12 mouse cellular contexts compared by ENCODE assay signal in genomic region chr13:92589255-92589654, GRCm38 (mm10). TPM values are rescaled to one million over a fixed set of nuclear protein-coding genes. Genes with fewer than 3 reads are reported as not detected.
DNase-seq lines count a peak whose midpoint lies in the region; ATAC-seq and TF ChIP-seq lines count a peak whose summit lies in the region.
"Had no signal": no experiment of that assay in that cellular context is flagged by ENCODE, and none has a peak within 500 bp of the region (broad histone marks: within the 10 kb centered on the region; RNA-seq: fewer than 3 reads in every experiment).

No protein-coding gene starts in this region.

- H3K27me3 ChIP-seq in midbrain, embryonic 11.5 days (ENCODE audit: control insufficient read depth, insufficient read depth, low read length) = no peaks in the 10 kb centered on the region
- H3K27me3 ChIP-seq in midbrain, postnatal 0 days (ENCODE audit: insufficient read depth, low read length) = no peaks in the 10 kb centered on the region
- H3K27me3 ChIP-seq in liver, adult 2 months (ENCODE audit: control insufficient read depth, insufficient read depth, low read length) = no peaks in the 10 kb centered on the region
- H3K27me3 ChIP-seq: midbrain, embryonic 12.5 days had no signal

- DNase-seq in heart, adult 8-10 months (ENCODE audit: low spot score) = peak; percentile 13
- DNase-seq in heart, postnatal 4 days = no peak
- DNase-seq in midbrain, embryonic 11.5 days (ENCODE audit: low spot score, missing footprints) = peak; percentile 62
- DNase-seq in midbrain, postnatal 0 days (ENCODE audit: low spot score) = no peak
- peak; percentile 83 for DNase-seq in liver, adult 2 months (ENCODE audit: extremely low read depth, low read depth, low spot score)
- no peak for DNase-seq in spleen, postnatal 36 days (ENCODE audit: low spot score in 2 of 2)
- no peak for DNase-seq in ovary, adult 18-20 months (ENCODE audit: low spot score)
- DNase-seq: left cerebral cortex, postnatal 4 days had no signal

- H3K27ac ChIP-seq in midbrain, embryonic 11.5 days (ENCODE audit: low read depth, low read length) = no peak overlapping the region
- H3K27ac ChIP-seq in midbrain, postnatal 0 days (ENCODE audit: low read depth, low read length) = no peak overlapping the region
- no peak overlapping the region for H3K27ac ChIP-seq in liver, adult 2 months (replicated peaks; ENCODE audit: insufficient read depth, low read depth, low read length)
- H3K27ac ChIP-seq: midbrain, embryonic 12.5 days had no signal

- TF ChIP-seq POLR2A in liver, adult 2 months (IDR thresholded peaks at IDR 0.05; ENCODE audit: extremely low read depth, insufficient read depth, low read length) = no peak

- no peaks in the 10 kb centered on the region for H3K79me2 ChIP-seq in liver, adult 2 months (ENCODE audit: control insufficient read depth, insufficient read depth, low read length)

- no peak overlapping the region for H3K9ac ChIP-seq in midbrain, embryonic 11.5 days (ENCODE audit: low read length)
- H3K9ac ChIP-seq in midbrain, postnatal 0 days (replicated peaks; ENCODE audit: low read length, poor library complexity, severe bottlenecking) = no peak overlapping the region
- H3K9ac ChIP-seq in liver, adult 2 months (ENCODE audit: low read depth, low read length) = no peak overlapping the region
- H3K9ac ChIP-seq: midbrain, embryonic 12.5 days had no signal

- peaks cover 15% of the 10 kb centered on the region for H3K4me1 ChIP-seq in midbrain, embryonic 11.5 days (ENCODE audit: control insufficient read depth, insufficient read depth, low read length)
- H3K4me1 ChIP-seq in midbrain, postnatal 0 days (ENCODE audit: insufficient read depth, low read length) = 0 out of 2 replicates have a peak, but pooled peaks cover 4% of the 10 kb centered on the region
- no peaks in the 10 kb centered on the region for H3K4me1 ChIP-seq in liver, adult 2 months (ENCODE audit: control insufficient read depth, insufficient read depth, low read length)

- ATAC-seq in midbrain, embryonic 11.5 days (ENCODE audit: low FRiP score) = no peak
- ATAC-seq in midbrain, postnatal 0 days (ENCODE audit: low FRiP score) = no peak; the same call in 1 of the 2 replicates

- H3K9me3 ChIP-seq in midbrain, embryonic 11.5 days (ENCODE audit: control insufficient read depth, low read length) = no peaks in the 10 kb centered on the region
- no peaks in the 10 kb centered on the region for H3K9me3 ChIP-seq in midbrain, postnatal 0 days (ENCODE audit: low read length)
- H3K9me3 ChIP-seq: midbrain, embryonic 12.5 days had no signal

- no peak overlapping the region for H3K4me2 ChIP-seq in midbrain, embryonic 11.5 days
- H3K4me2 ChIP-seq in midbrain, postnatal 0 days (ENCODE audit: low read depth, low read length, poor library complexity, severe bottlenecking) = no peak overlapping the region
- H3K4me2 ChIP-seq: midbrain, embryonic 12.5 days had no signal

- no peaks in the 10 kb centered on the region for H3K36me3 ChIP-seq in midbrain, embryonic 11.5 days (ENCODE audit: control insufficient read depth, insufficient read depth, low read length)
- no peaks in the 10 kb centered on the region for H3K36me3 ChIP-seq in midbrain, postnatal 0 days (ENCODE audit: insufficient read depth, low read length)
- H3K36me3 ChIP-seq in liver, adult 2 months (ENCODE audit: control insufficient read depth, insufficient read depth, low read length) = no peaks in the 10 kb centered on the region
- H3K36me3 ChIP-seq: midbrain, embryonic 12.5 days had no signal

- no peak for TF ChIP-seq CTCF in midbrain, postnatal 0 days (IDR thresholded peaks at IDR 0.05)
- no peak for TF ChIP-seq CTCF in liver, adult 2 months (IDR thresholded peaks at IDR 0.05; ENCODE audit: low read depth, low read length)

- H3K4me3 ChIP-seq in midbrain, embryonic 11.5 days (ENCODE audit: low read depth, low read length) = no peak overlapping the region
- H3K4me3 ChIP-seq in midbrain, postnatal 0 days (ENCODE audit: low read depth, low read length) = no peak overlapping the region
- H3K4me3 ChIP-seq in liver, adult 2 months (ENCODE audit: insufficient read depth, low read depth, low read length) = no peak overlapping the region
- H3K4me3 ChIP-seq: midbrain, embryonic 12.5 days had no signal

RNA-seq across cellular contexts. Expression of gene Spz1, which starts 13.3 kb away (rescaled TPM):
- not detected for total RNA-seq in heart, adult 8-10 months (2022)
- total RNA-seq in heart, postnatal 4 days (2021) = not detected
- polyA plus RNA-seq in midbrain, embryonic 11.5 days (2014; fragmentation: Nextera tagmentation; extraction: Ambion mirVana) = not detected in 2 replicates
- not detected in 2 replicates for total RNA-seq in midbrain, postnatal 0 days (2014; rRNA removed)
- polyA plus RNA-seq in midbrain, postnatal 0 days (2015; fragmentation: Nextera tagmentation; extraction: Ambion mirVana) = not detected in 2 replicates
- not detected in 2 replicates for total RNA-seq in liver, adult 2 months (2014; rRNA removed)
- not detected in 2 replicates for polyA plus RNA-seq in liver, adult 2 months (2012; rRNA removed)
- total RNA-seq: hematopoietic stem cell, adult 5-6 weeks; layer of hippocampus, adult 18-20 months; left cerebral cortex, postnatal 4 days; neutrophil, adult 5-6 weeks had no signal
- polyA plus RNA-seq: midbrain, embryonic 12.5 days had no signal

RNA-seq across cellular contexts. Expression of gene Serinc5, which starts 21.6 kb away (rescaled TPM):
- 10 to 100 TPM; 10.2 to 11.8 (median 11.0) TPM for total RNA-seq in heart, adult 8-10 months (2022)
- total RNA-seq in heart, postnatal 4 days (2021) = 10 to 100 TPM; 27.5 to 29.4 TPM
- polyA plus RNA-seq in midbrain, embryonic 11.5 days (2014; fragmentation: Nextera tagmentation; extraction: Ambion mirVana) = 9.0 and 9.7 TPM in 2 replicates
- total RNA-seq in midbrain, postnatal 0 days (2014; rRNA removed) = 38.4 and 40.7 TPM in 2 replicates
- polyA plus RNA-seq in midbrain, postnatal 0 days (2015; fragmentation: Nextera tagmentation; extraction: Ambion mirVana) = 12.8 and 13.5 TPM in 2 replicates
- 18.0 and 24.1 TPM in 2 replicates for total RNA-seq in liver, adult 2 months (2014; rRNA removed)
- 10.9 and 14.3 TPM in 2 replicates for polyA plus RNA-seq in liver, adult 2 months (2012; rRNA removed)

RNA-seq across cellular contexts. Expression of gene Zfyve16, which starts 58.6 kb away (rescaled TPM):
- 10 to 100 TPM; 12.0 to 14.9 (median 12.5) TPM for total RNA-seq in heart, adult 8-10 months (2022)
- total RNA-seq in heart, postnatal 4 days (2021) = 10 to 100 TPM; 19.2 to 20.3 TPM
- 13.4 and 16.5 TPM in 2 replicates for polyA plus RNA-seq in midbrain, embryonic 11.5 days (2014; fragmentation: Nextera tagmentation; extraction: Ambion mirVana)
- 16.8 and 18.3 TPM in 2 replicates for total RNA-seq in midbrain, postnatal 0 days (2014; rRNA removed)
- 5.1 and 6.1 TPM in 2 replicates for polyA plus RNA-seq in midbrain, postnatal 0 days (2015; fragmentation: Nextera tagmentation; extraction: Ambion mirVana)
- 7.5 and 7.8 TPM in 2 replicates for total RNA-seq in liver, adult 2 months (2014; rRNA removed)
- 0.76 and 0.97 TPM in 2 replicates for polyA plus RNA-seq in liver, adult 2 months (2012; rRNA removed)

Comparison
In these comparisons a context has a peak if more than half of its experiments do, and no peak if none do; other contexts are left out.
1. DNase-seq: peak in heart, adult 8-10 months (single experiment), midbrain, embryonic 11.5 days (single experiment) and liver, adult 2 months (single experiment); none in heart, postnatal 4 days (single experiment), midbrain, postnatal 0 days (single experiment), spleen, postnatal 36 days (0 of 2) and ovary, adult 18-20 months (single experiment).